Mouse (Mus musculus): Measurements from ENCODE around the gene Rnf26. TPM values are rescaled to one million over a fixed set of nuclear protein-coding genes. Genes with fewer than 3 reads are reported as not detected.

Rnf26 gene
- total RNA-seq (2014; fragmentation: Nextera tagmentation) (44.9 and 55.6 TPM in 2 replicates), total RNA-seq (2017) (17.8 and 19.3 TPM in 2 replicates)

- peak; percentile 95 for ATAC-seq (replicated peaks; ENCODE audit: poor library complexity, severe bottlenecking)
Measured at GRCm38 (mm10) chr9:44113105-44113789, at the start of gene Rnf26, which contains the start of gene Gm49380. Gene Rnf26, minus strand, starts transcription at chr9:44113517. Gene Gm49380, minus strand, starts transcription at chr9:44113500.

- no peak for ATAC-seq (replicated peaks; ENCODE audit: poor library complexity, severe bottlenecking)
Measured at GRCm38 (mm10) chr9:44159886-44160285, 46.6 kb upstream of the Rnf26 start.

- peak; percentile 46; the same call in 1 of the 2 replicates for ATAC-seq (replicated peaks; ENCODE audit: poor library complexity, severe bottlenecking)
Measured at GRCm38 (mm10) chr9:44147290-44147689, 34.0 kb upstream of the Rnf26 start.

GRCm38 (mm10) chr9:44144718-44145060 lies 31.4 kb upstream of the Rnf26 start:
- no peak for ATAC-seq (replicated peaks; ENCODE audit: poor library complexity, severe bottlenecking)

GRCm38 (mm10) chr9:44144023-44144717 lies 30.9 kb upstream of the Rnf26 start:
- no peak for ATAC-seq (replicated peaks; ENCODE audit: poor library complexity, severe bottlenecking)

GRCm38 (mm10) chr9:44143421-44143820 lies 30.1 kb upstream of the Rnf26 start:
- no peak for ATAC-seq (replicated peaks; ENCODE audit: poor library complexity, severe bottlenecking)

GRCm38 (mm10) chr9:44141951-44142350 lies 28.6 kb upstream of the Rnf26 start:
- ATAC-seq (replicated peaks; ENCODE audit: poor library complexity, severe bottlenecking): no peak

GRCm38 (mm10) chr9:44137846-44138245 lies 24.5 kb upstream of the Rnf26 start:
- no peak for ATAC-seq (replicated peaks; ENCODE audit: poor library complexity, severe bottlenecking)

GRCm38 (mm10) chr9:44135731-44136411 lies 22.6 kb upstream of the Rnf26 start:
- no peak for ATAC-seq (replicated peaks; ENCODE audit: poor library complexity, severe bottlenecking)

GRCm38 (mm10) chr9:44134851-44135730 lies 21.8 kb upstream of the Rnf26 start:
- ATAC-seq (replicated peaks; ENCODE audit: poor library complexity, severe bottlenecking): 0 out of 2 replicates have a peak, but pooled peaks have one; percentile 8

- peak; percentile 22 for ATAC-seq (replicated peaks; ENCODE audit: poor library complexity, severe bottlenecking)
Measured at GRCm38 (mm10) chr9:44134101-44134850, 21.0 kb upstream of the Rnf26 start, which contains the start of gene Mcam. Gene Mcam, plus strand, starts transcription at chr9:44134469.

GRCm38 (mm10) chr9:44133287-44133686 lies 20.0 kb upstream of the Rnf26 start:
- no peak for ATAC-seq (replicated peaks; ENCODE audit: poor library complexity, severe bottlenecking)

GRCm38 (mm10) chr9:44132200-44132599 lies 18.9 kb upstream of the Rnf26 start:
- no peak for ATAC-seq (replicated peaks; ENCODE audit: poor library complexity, severe bottlenecking)

GRCm38 (mm10) chr9:44131276-44131590 lies 17.9 kb upstream of the Rnf26 start:
- ATAC-seq (replicated peaks; ENCODE audit: poor library complexity, severe bottlenecking): no peak

GRCm38 (mm10) chr9:44130581-44131275 lies 17.4 kb upstream of the Rnf26 start:
- ATAC-seq (replicated peaks; ENCODE audit: poor library complexity, severe bottlenecking): no peak

GRCm38 (mm10) chr9:44130034-44130433 lies 16.7 kb upstream of the Rnf26 start:
- ATAC-seq (replicated peaks; ENCODE audit: poor library complexity, severe bottlenecking): peak; percentile 49

- no peak for ATAC-seq (replicated peaks; ENCODE audit: poor library complexity, severe bottlenecking)
Measured at GRCm38 (mm10) chr9:44129633-44130032, 16.3 kb upstream of the Rnf26 start.

- ATAC-seq (replicated peaks; ENCODE audit: poor library complexity, severe bottlenecking): 0 out of 2 replicates have a peak, but pooled peaks have one; percentile 1
Measured at GRCm38 (mm10) chr9:44127351-44127801, 14.1 kb upstream of the Rnf26 start.

- ATAC-seq (replicated peaks; ENCODE audit: poor library complexity, severe bottlenecking): no peak
Measured at GRCm38 (mm10) chr9:44126746-44127145, 13.4 kb upstream of the Rnf26 start.
